In the genomic region with DNA sequence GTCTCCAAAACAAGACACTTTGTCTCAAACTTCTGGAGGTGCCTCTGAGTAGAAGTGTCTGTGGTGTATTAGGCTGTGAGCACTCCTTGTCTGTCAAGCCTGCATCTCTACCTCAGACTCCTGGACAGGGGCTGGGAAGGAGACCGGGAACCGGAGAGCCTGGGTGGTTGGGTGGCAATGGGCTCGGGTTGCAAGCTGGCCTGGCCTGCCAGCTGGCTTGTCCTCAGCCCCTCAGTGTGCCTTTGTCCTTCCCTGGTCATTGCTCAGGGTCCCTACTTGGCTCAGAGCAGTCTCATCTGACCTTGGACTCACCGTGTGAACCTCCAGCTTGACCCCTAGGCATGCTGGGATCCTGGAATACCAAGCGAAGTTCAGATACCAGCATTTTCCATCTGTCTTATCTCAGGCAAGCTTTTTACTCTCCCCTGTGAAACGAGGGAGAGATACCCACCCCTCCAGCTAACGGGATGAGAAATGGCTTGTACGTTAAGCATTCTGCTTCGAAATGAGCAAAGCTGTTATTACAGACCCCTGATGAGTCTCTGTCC, we compare ENCODE assay signal across 20 mouse cellular contexts. TPM values are rescaled to one million over a fixed set of nuclear protein-coding genes. Genes with fewer than 3 reads are reported as not detected.
A peak's percentile ranks its signal among the peaks of the same experiment; 100 is the strongest.
DNase-seq lines count a peak whose midpoint lies in the region; ATAC-seq and TF ChIP-seq lines count a peak whose summit lies in the region.
"Had no signal": no experiment of that assay in that cellular context is flagged by ENCODE, and none has a peak within 500 bp of the region (broad histone marks: within the 10 kb centered on the region; RNA-seq: fewer than 3 reads in every experiment).

No protein-coding gene starts in this region.

- H3K9ac ChIP-seq in ES-E14 (ENCODE audit: insufficient read depth, low read depth, low read length, poor library complexity, severe bottlenecking): no peak overlapping the region
- 0 out of 2 replicates have a peak overlapping the region, but pooled peaks have one; percentile 18 for H3K9ac ChIP-seq in heart, embryonic 12.5 days
- no peak overlapping the region for H3K9ac ChIP-seq in lung, postnatal 0 days (replicated peaks; ENCODE audit: low read depth)
- H3K9ac ChIP-seq: limb, embryonic 12.5 days; liver, embryonic 14.5 days; lung, embryonic 15.5 days; midbrain, embryonic 13.5 days had no signal

- no peak overlapping the region for H3K4me3 ChIP-seq in heart, embryonic 10.5 days
- no peak overlapping the region for H3K4me3 ChIP-seq in ES-E14 (ENCODE audit: insufficient read depth in 1 of 2, low read depth in 1 of 2, low read length in 2 of 2, poor library complexity in 1 of 2, severe bottlenecking in 1 of 2)
- no peak overlapping the region for H3K4me3 ChIP-seq in heart, embryonic 12.5 days
- H3K4me3 ChIP-seq in limb, embryonic 10.5 days: no peak overlapping the region
- no peak overlapping the region for H3K4me3 ChIP-seq in layer of hippocampus, adult 2 months
- H3K4me3 ChIP-seq in lung, postnatal 0 days (ENCODE audit: low read depth, low read length): no peak overlapping the region
- H3K4me3 ChIP-seq: limb, embryonic 12.5 days; lung, embryonic 15.5 days; midbrain, embryonic 13.5 days had no signal

- H3K4me2 ChIP-seq in heart, embryonic 12.5 days: 0 out of 2 replicates have a peak overlapping the region, but pooled peaks have one; percentile 9
- H3K4me2 ChIP-seq in lung, postnatal 0 days (replicated peaks; ENCODE audit: low read depth, low read length): no peak overlapping the region
- H3K4me2 ChIP-seq: limb, embryonic 12.5 days; lung, embryonic 15.5 days; midbrain, embryonic 13.5 days had no signal

- in situ Hi-C loops in ES-E14 (cut with MboI; ENCODE audit: low sequenced_read_pairs in 2 of 2, unreplicated experiment in 2 of 2): no loop called here

- no peaks in the 10 kb centered on the region for H3K27me3 ChIP-seq in heart, embryonic 10.5 days (ENCODE audit: insufficient read depth, poor library complexity, severe bottlenecking)
- H3K27me3 ChIP-seq in heart, embryonic 12.5 days (replicated peaks): no peaks in the 10 kb centered on the region
- H3K27me3 ChIP-seq in limb, embryonic 10.5 days (ENCODE audit: low read depth, poor library complexity, severe bottlenecking): no peaks in the 10 kb centered on the region
- no peaks in the 10 kb centered on the region for H3K27me3 ChIP-seq in lung, postnatal 0 days (replicated peaks; ENCODE audit: insufficient read depth, low read length)
- H3K27me3 ChIP-seq: limb, embryonic 12.5 days; lung, embryonic 15.5 days; midbrain, embryonic 13.5 days had no signal

- WGBS in heart, embryonic 10.5 days: 26% methylated on average over 9 of the region's 9 CpGs
- WGBS in heart, embryonic 12.5 days: 22% methylated on average over 9 of the region's 9 CpGs
- WGBS in limb, embryonic 10.5 days: 60% methylated on average over 9 of the region's 9 CpGs
- WGBS in lung, postnatal 0 days: 64% methylated on average over 9 of the region's 9 CpGs

- TF ChIP-seq CTCF in layer of hippocampus, adult 2 months (conservative IDR thresholded peaks at IDR 0.05): no peak
- no peak for TF ChIP-seq CTCF in lung, postnatal 0 days (IDR thresholded peaks at IDR 0.05)

- peaks cover 74% of the 10 kb centered on the region for H3K4me1 ChIP-seq in heart, embryonic 10.5 days
- H3K4me1 ChIP-seq in ES-E14 (ENCODE audit: control insufficient read depth in 2 of 2, insufficient read depth in 2 of 2, low read length in 2 of 2, poor library complexity in 1 of 2): peaks cover 20 to 36% of the 10 kb centered on the region in 2 experiments; a peak in 2 of 4 replicates
- H3K4me1 ChIP-seq in heart, embryonic 12.5 days (replicated peaks): peaks cover 60% of the 10 kb centered on the region
- peaks cover 37% of the 10 kb centered on the region for H3K4me1 ChIP-seq in limb, embryonic 10.5 days
- H3K4me1 ChIP-seq in lung, postnatal 0 days (ENCODE audit: insufficient read depth, low read depth, low read length): peaks cover 24% of the 10 kb centered on the region

- peak overlapping the region; percentile 87 for H3K27ac ChIP-seq in heart, embryonic 10.5 days
- H3K27ac ChIP-seq in ES-E14 (ENCODE audit: insufficient read depth, low read depth, low read length, poor library complexity, severe bottlenecking): peak overlapping the region; percentile 7; the same call in 1 of the 2 replicates
- peak overlapping the region; percentile 80 for H3K27ac ChIP-seq in heart, embryonic 12.5 days (ENCODE audit: poor library complexity, severe bottlenecking)
- H3K27ac ChIP-seq in limb, embryonic 10.5 days: 0 out of 2 replicates have a peak overlapping the region, but pooled peaks have one; percentile 2
- no peak overlapping the region for H3K27ac ChIP-seq in layer of hippocampus, adult 2 months
- H3K27ac ChIP-seq in lung, postnatal 0 days (ENCODE audit: low read length): no peak overlapping the region
- H3K27ac ChIP-seq: limb, embryonic 12.5 days; liver, embryonic 14.5 days; lung, embryonic 15.5 days; midbrain, embryonic 13.5 days had no signal

- peaks cover under 1% of the 10 kb centered on the region; the same call in 1 of the 2 replicates for H3K36me3 ChIP-seq in heart, embryonic 10.5 days
- H3K36me3 ChIP-seq in ES-E14 (ENCODE audit: control insufficient read depth, insufficient read depth, low read length, poor library complexity, severe bottlenecking): no peaks in the 10 kb centered on the region
- H3K36me3 ChIP-seq in heart, embryonic 12.5 days: no peaks in the 10 kb centered on the region
- H3K36me3 ChIP-seq in limb, embryonic 10.5 days: peaks cover under 1% of the 10 kb centered on the region; the same call in 1 of the 2 replicates
- no peaks in the 10 kb centered on the region for H3K36me3 ChIP-seq in lung, postnatal 0 days (ENCODE audit: insufficient read depth, low read length)
- H3K36me3 ChIP-seq: lung, embryonic 15.5 days had no signal

- H3K9me3 ChIP-seq in heart, embryonic 10.5 days: no peaks in the 10 kb centered on the region
- H3K9me3 ChIP-seq in ES-E14 (ENCODE audit: control insufficient read depth, insufficient read depth, low read depth, low read length): no peaks in the 10 kb centered on the region
- peaks cover 3% of the 10 kb centered on the region; the same call in 1 of the 2 replicates for H3K9me3 ChIP-seq in heart, embryonic 12.5 days (replicated peaks)
- no peaks in the 10 kb centered on the region for H3K9me3 ChIP-seq in limb, embryonic 10.5 days (replicated peaks)
- H3K9me3 ChIP-seq in lung, postnatal 0 days (ENCODE audit: low read length): no peaks in the 10 kb centered on the region
- H3K9me3 ChIP-seq: limb, embryonic 12.5 days; lung, embryonic 15.5 days; midbrain, embryonic 13.5 days had no signal

- no peak for TF ChIP-seq EP300 in lung, postnatal 0 days (IDR thresholded peaks at IDR 0.05)

- ATAC-seq in heart, embryonic 12.5 days (ENCODE audit: insufficient number of reproducible peaks, low FRiP score): no peak
- ATAC-seq in lung, postnatal 0 days: no peak
- ATAC-seq: midbrain, embryonic 13.5 days had no signal

- no peak for DNase-seq in heart, embryonic 10.5 days (ENCODE audit: low spot score)
- no peak for DNase-seq in heart, adult 9 months (ENCODE audit: low spot score in 2 of 2)
- no peak for DNase-seq in ES-E14 (ENCODE audit: low read depth, low spot score)
- DNase-seq in limb, embryonic 10.5 days (ENCODE audit: low spot score): no peak
- no peak for DNase-seq in layer of hippocampus, adult 2 months (ENCODE audit: low spot score in 2 of 2)
- DNase-seq in layer of hippocampus, adult 18-20 months (ENCODE audit: low spot score in 2 of 2): no peak
- no peak for DNase-seq in lung, postnatal 0 days (ENCODE audit: low spot score)
- DNase-seq: adrenal gland, postnatal 36 days; B cell, adult 2 months; cerebellum, adult 18-20 months; cerebellum, postnatal 36 days; kidney, adult 2 months; kidney, postnatal 36 days; spleen, adult 18-20 months; thymus, postnatal 25 days had no signal

TF ChIP-seq in ES-E14, 5 proteins besides CTCF, POLR2A, EP300 and RAD21:
- TF ChIP-seq HCFC1 (IDR thresholded peaks at IDR 0.05; ENCODE audit: borderline replicate concordance, insufficient read depth, low read length) (no peak), CHD2 (IDR thresholded peaks at IDR 0.05; ENCODE audit: low read depth, low read length) (no peak), ZNF384 (IDR thresholded peaks at IDR 0.05; ENCODE audit: low read depth, low read length) (no peak), ZC3H11A (IDR thresholded peaks at IDR 0.05; ENCODE audit: borderline replicate concordance, low read depth, low read length) (no peak), MAFK (IDR thresholded peaks at IDR 0.05; ENCODE audit: insufficient read depth, low read depth, low read length) (no peak)
TF ChIP-seq in ES-E14: peak in this region for 0.

RNA-seq across cellular contexts. Expression of gene Clic4, which starts 36.6 kb away (rescaled TPM):
- 263 and 343 TPM in 2 replicates for polyA plus RNA-seq in heart, embryonic 10.5 days (2016; fragmentation: Nextera tagmentation; extraction: Ambion mirVana)
- total RNA-seq in ES-E14 (2012; rRNA removed): 62.4 and 69.3 TPM in 2 replicates
- 291 and 300 TPM in 2 replicates for polyA plus RNA-seq in heart, embryonic 12.5 days (2016; fragmentation: Nextera tagmentation; extraction: Ambion mirVana)
- 208 and 220 TPM in 2 replicates for polyA plus RNA-seq in limb, embryonic 10.5 days (2016; fragmentation: Nextera tagmentation; extraction: Ambion mirVana)
- total RNA-seq in layer of hippocampus, adult 2 months (2021): 10 to 100 TPM; 31.2 to 34.2 TPM
- 10 to 100 TPM; 40.1 to 40.2 TPM for total RNA-seq in layer of hippocampus, adult 18-20 months (2021)
- polyA plus RNA-seq in lung, postnatal 0 days (2015; fragmentation: Nextera tagmentation; extraction: Ambion mirVana): 205 and 211 TPM in 2 replicates

RNA-seq across cellular contexts. Expression of gene Srrm1, which starts 43.9 kb away (rescaled TPM):
- polyA plus RNA-seq in heart, embryonic 10.5 days (2016; fragmentation: Nextera tagmentation; extraction: Ambion mirVana): 162 and 193 TPM in 2 replicates
- total RNA-seq in ES-E14 (2012; rRNA removed): 62.4 and 62.8 TPM in 2 replicates
- 170 and 178 TPM in 2 replicates for polyA plus RNA-seq in heart, embryonic 12.5 days (2016; fragmentation: Nextera tagmentation; extraction: Ambion mirVana)
- 233 TPM in 2 replicates for polyA plus RNA-seq in limb, embryonic 10.5 days (2016; fragmentation: Nextera tagmentation; extraction: Ambion mirVana)
- 100 to 1,000 TPM; 136 to 153 TPM for total RNA-seq in layer of hippocampus, adult 2 months (2021)
- total RNA-seq in layer of hippocampus, adult 18-20 months (2021): 100 to 1,000 TPM; 117 to 138 TPM
- polyA plus RNA-seq in lung, postnatal 0 days (2015; fragmentation: Nextera tagmentation; extraction: Ambion mirVana): 108 and 116 TPM in 2 replicates

Comparison
In these comparisons a context has a peak if more than half of its experiments do, and no peak if none do; other contexts are left out.
1. H3K27ac ChIP-seq: peak in heart, embryonic 10.5 days (single experiment), ES-E14 (single experiment), heart, embryonic 12.5 days (single experiment) and limb, embryonic 10.5 days (single experiment); none in layer of hippocampus, adult 2 months (single experiment) and lung, postnatal 0 days (single experiment).